Mouse (Mus musculus) thymus, postnatal 36 days (tissue): ENCODE results near the gene Zfp266.
"Not testable (repeated sequence)": the region's sequence is repeated elsewhere in the genome, so short reads cannot be mapped to it uniquely, and the experiment has no call there.

Experiments used
- DNase-seq, 2 experiments: peaks; one replicate each; pipeline ENCODE4 v3.0.0; 2022; ENCODE audit warnings: mixed read lengths in 2 of 2

Zfp266 gene

GRCm38 (mm10) chr9:20521306-20521957 is at the start of gene Zfp266:
Gene Zfp266 (minus strand): TSS chr9:20521417.
- peak; percentile 88 to 90 for DNase-seq

- not testable (repeated sequence) for DNase-seq
Measured at GRCm38 (mm10) chr9:20565326-20566030, 44.3 kb upstream of the Zfp266 start.

- peak; percentile 7 to 11 for DNase-seq
Measured at GRCm38 (mm10) chr9:20562177-20562576, 41.0 kb upstream of the Zfp266 start.

- no peak for DNase-seq
Measured at GRCm38 (mm10) chr9:20552698-20553097, 31.5 kb upstream of the Zfp266 start.

GRCm38 (mm10) chr9:20551781-20552275 is 30.6 kb upstream of the Zfp266 start:
- DNase-seq: no peak

GRCm38 (mm10) chr9:20545151-20545550 is 23.9 kb upstream of the Zfp266 start:
- no peak for DNase-seq

GRCm38 (mm10) chr9:20544070-20544821 is 23.0 kb upstream of the Zfp266 start:
- peak; percentile 73 to 79 for DNase-seq

- DNase-seq: no peak
Measured at GRCm38 (mm10) chr9:20543496-20543895, 22.3 kb upstream of the Zfp266 start.

GRCm38 (mm10) chr9:20536598-20536997 is 15.4 kb upstream of the Zfp266 start:
- no peak for DNase-seq

GRCm38 (mm10) chr9:20534326-20534926 is 13.2 kb upstream of the Zfp266 start:
- no peak for DNase-seq

GRCm38 (mm10) chr9:20520531-20521210 is 546 bp downstream of the Zfp266 start:
- no peak for DNase-seq

- DNase-seq: no peak
Measured at GRCm38 (mm10) chr9:20519949-20520348, 1.3 kb downstream of the Zfp266 start.

GRCm38 (mm10) chr9:20518708-20519107 is 2.5 kb downstream of the Zfp266 start:
- DNase-seq: no peak

GRCm38 (mm10) chr9:20517727-20518126 is 3.5 kb downstream of the Zfp266 start:
- no peak for DNase-seq

- no peak for DNase-seq
Measured at GRCm38 (mm10) chr9:20514016-20514415, 7.2 kb downstream of the Zfp266 start.

- DNase-seq: no peak
Measured at GRCm38 (mm10) chr9:20512714-20513113, 8.5 kb downstream of the Zfp266 start.

GRCm38 (mm10) chr9:20511645-20512044 is 9.6 kb downstream of the Zfp266 start:
- no peak for DNase-seq

- no peak for DNase-seq
Measured at GRCm38 (mm10) chr9:20510346-20510745, 10.9 kb downstream of the Zfp266 start.

- no peak for DNase-seq
Measured at GRCm38 (mm10) chr9:20509676-20510075, 11.5 kb downstream of the Zfp266 start.

- no peak for DNase-seq
Measured at GRCm38 (mm10) chr9:20504801-20505200, 16.4 kb downstream of the Zfp266 start.

GRCm38 (mm10) chr9:20493281-20493680 is 27.9 kb downstream of the Zfp266 start:
- DNase-seq: no peak

GRCm38 (mm10) chr9:20492527-20493233 is 28.5 kb downstream of the Zfp266 start, which contains the start of gene Zfp426:
Gene Zfp426 (minus strand): TSS chr9:20492746.
- peak; percentile 82 to 89 for DNase-seq
